Mouse (Mus musculus) liver, embryonic 14.5 days (tissue): ENCODE measurements around the gene Ndufaf2.

ENCODE experiments used
- CTCF ChIP-seq: IDR thresholded peaks from 2 replicates; pipeline ENCODE4 v1.5.1; 2016; ENCODE audit warnings: antibody characterized with exemption, low read depth, control low read depth
- EP300 ChIP-seq: IDR thresholded peaks from 2 replicates; pipeline ENCODE4 v1.6.1; 2016; ENCODE audit warnings: antibody characterized with exemption, low read depth

- TF ChIP-seq CTCF, result no peak
- TF ChIP-seq EP300, result no peak
Observed at GRCm38 (mm10) chr13:107963471-107963870, 195.0 kb downstream of the Ndufaf2 start.
